Mouse (Mus musculus) c-Kit-positive CD71-negative TER-119-negative erythroid progenitor cells, embryonic 14.5 days (primary cell): ENCODE measurements around the gene Ppp1r9a.

ENCODE experiments used
- DNase-seq: peaks from one replicate; pipeline ENCODE4 v3.0.0-alpha.2; 2013; ENCODE audit warnings: low read depth

Ppp1r9a gene

GRCm38 (mm10) chr6:5104238-5104637 is 201.5 kb downstream of the Ppp1r9a start:
- no peak for DNase-seq

- no peak for DNase-seq
Observed at GRCm38 (mm10) chr6:5108494-5108893, 205.8 kb downstream of the Ppp1r9a start.

DNA sequence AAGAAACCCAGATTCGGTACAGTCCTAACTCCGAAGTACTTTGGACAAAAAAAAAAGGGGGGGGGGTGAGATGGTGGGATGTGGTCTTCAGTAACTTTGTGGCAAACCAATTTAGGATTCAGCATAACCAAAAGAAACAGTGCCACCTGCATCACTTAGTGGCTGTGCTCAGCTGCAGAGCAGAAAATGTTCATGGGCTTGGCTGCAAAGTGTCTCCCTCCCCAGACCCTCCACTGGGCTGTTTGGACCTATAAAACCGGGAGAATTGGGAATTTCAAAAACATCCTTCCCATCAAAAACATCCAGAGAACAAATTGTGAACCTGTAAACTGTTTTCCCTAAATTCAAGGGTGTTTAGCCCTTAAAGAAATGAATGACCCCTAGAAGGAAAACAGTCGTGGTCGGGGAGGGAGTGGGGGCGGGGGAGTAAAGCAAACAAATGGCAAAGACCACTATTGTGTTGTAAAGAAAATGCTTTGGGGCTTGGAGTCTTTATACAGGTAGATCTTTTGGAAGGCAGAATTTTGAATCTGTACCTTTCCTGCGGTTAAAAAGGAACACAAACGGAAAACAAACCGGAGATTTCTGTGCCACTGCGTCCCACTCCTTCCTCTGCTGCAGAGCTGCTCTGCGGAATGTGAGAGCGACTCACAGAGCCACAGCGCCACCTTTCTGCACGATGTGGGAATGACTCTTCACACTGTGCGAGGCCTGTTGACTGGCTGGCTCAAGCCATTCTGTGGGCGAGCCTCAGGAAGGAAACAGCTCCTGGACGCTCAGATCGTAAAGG is 207.4 kb downstream of the Ppp1r9a start:
- DNase-seq: peak; percentile 75

DNA sequence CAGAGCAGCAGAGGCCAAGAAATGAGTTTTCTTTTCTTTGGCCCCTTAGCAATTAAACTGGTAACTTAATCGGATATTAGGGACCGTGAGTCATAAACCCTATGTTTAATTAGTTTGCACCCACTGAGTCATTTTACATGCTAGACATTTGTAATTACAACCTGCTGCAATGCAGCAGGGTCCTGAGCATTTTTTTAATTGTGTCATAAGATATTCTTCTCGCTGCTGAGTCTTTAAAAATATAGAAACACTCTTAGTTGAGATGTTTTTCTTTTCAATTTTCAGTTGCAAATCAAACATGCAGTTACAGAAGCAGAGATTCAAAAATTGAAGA is 208.0 kb downstream of the Ppp1r9a start:
- no peak for DNase-seq

- no peak for DNase-seq
Observed at GRCm38 (mm10) chr6:5113103-5113502, 210.4 kb downstream of the Ppp1r9a start.

DNA sequence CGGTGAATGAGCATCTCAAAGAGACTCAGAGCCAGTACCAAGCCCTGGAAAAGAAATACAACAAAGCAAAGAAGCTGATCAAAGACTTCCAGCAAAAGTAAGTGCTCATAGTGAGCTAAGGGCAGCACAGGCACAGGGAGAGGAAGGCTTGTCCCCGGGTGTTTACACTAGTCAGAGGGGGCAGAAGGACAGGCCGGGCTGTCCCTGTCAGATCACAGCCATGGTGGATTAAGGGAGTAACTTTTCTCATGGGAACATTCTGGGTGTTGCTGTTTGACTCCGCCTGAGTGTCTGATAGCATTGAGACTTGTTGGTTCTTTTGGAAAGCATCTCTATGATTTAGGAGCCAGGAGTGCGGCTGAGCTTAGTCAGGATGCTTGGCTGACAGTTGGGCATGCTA is 211.0 kb downstream of the Ppp1r9a start:
- no peak for DNase-seq

DNA sequence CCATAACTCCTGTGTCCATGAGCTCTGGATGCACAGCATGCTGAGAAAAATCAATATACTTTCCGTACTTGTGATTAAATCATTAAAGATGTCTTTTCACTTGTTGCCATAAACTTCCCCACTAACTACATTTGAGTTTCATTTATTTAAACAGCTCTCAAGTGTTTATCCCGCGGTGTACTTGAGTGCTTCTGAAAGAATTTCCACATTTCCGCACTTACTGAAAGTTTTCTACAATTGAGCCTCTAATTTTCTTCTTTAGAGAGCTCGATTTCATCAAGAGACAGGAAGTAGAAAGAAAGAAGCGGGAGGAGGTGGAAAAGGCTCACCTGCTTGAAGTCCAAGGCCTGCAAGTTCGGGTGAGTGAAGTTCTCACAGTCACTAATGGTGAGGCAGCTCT is 212.1 kb downstream of the Ppp1r9a start:
- DNase-seq: no peak

GRCm38 (mm10) chr6:5119181-5119910 is 216.6 kb downstream of the Ppp1r9a start:
- no peak for DNase-seq

GRCm38 (mm10) chr6:5120229-5120628 is 217.5 kb downstream of the Ppp1r9a start:
- no peak for DNase-seq

GRCm38 (mm10) chr6:5129364-5130093 is 226.8 kb downstream of the Ppp1r9a start:
- DNase-seq: no peak

DNA sequence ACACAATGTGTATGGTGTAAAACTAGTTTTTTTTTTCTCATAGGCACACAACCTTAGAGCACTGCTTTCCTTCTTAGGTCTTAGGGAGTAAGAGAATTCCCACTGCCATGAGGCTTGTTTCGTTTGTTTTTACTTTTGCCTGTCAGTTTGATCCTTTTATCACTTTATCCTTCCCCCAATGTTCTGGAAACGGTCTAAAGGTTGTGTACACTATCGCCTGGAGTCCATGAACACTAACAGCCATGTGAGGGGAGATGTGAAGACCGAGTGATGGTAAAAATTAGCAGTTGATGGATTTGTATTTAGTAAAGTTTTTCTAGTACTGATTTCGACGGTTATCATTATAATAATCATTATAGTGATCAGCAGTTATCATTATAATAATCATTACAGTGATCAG is 232.3 kb downstream of the Ppp1r9a start:
- no peak for DNase-seq

DNA sequence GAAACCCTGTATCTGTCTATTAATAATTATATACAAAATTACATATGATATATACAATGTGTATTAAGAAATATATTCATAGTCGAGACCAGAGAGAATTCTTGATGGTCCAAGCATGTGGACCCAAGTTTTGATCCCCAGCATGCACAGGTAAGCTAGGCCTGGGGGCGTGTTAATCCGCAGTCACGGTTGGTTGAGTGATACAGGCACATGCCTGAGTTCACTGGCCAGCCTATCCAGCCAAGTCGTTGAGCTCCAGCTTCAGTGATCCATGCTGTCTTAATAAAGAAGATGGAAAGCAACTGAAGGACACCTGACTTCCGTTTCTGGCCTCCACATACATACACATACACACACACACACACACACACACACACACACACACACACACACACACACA is 233.3 kb downstream of the Ppp1r9a start:
- DNase-seq: no peak

GRCm38 (mm10) chr6:5138875-5139631 is 236.3 kb downstream of the Ppp1r9a start:
- DNase-seq: no peak

DNA sequence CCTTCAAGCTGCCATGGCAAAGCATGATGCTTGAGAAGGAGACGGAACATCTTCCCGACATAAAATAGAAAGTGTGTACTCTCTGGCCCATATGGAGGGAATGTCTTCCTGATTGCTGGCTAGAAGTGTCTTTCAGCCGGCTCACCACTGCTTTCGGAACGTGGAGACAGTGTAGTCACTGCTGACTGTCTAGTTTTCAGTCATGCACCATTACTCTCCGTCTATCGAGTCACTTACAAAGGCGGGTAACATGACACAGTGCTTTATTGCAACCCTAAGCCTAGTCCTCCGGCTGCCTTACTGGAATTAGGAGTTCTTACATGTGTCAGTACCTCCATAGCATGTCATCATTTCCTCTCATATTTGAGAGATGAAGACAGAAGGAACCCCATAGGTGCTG is 236.9 kb downstream of the Ppp1r9a start:
- DNase-seq: no peak

DNA sequence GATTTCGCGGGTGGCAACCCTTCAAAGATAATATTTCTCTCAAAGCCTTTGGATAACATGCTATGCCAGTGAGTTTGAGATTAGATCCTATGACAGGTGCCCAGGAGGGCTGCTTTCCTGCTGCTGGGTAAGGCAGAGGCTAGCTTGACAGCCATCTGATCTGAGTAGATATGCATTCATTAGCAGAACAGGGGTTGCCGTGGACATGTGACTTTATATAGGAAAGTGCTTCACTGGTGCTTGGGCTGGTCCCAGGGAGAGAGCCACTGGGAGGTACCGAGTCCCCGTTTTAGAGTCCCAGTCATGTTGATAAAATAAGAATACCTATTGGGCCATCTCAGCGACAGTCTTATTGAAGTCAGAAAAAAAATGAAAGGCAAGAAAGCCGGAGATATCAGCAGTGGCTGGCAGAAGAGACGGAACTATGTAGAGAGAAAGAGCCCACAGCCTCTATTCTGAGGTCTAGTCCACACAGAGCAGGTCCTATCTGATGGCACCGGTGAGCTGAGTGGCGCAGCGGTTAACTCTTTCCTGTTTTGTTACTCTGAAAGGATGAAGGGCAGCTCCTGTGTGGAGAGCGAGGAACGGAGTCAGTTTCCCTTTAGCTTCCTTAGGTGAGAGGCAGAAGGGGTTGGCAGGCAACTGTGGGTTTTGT is 244.9 kb downstream of the Ppp1r9a start:
- no peak for DNase-seq

DNA sequence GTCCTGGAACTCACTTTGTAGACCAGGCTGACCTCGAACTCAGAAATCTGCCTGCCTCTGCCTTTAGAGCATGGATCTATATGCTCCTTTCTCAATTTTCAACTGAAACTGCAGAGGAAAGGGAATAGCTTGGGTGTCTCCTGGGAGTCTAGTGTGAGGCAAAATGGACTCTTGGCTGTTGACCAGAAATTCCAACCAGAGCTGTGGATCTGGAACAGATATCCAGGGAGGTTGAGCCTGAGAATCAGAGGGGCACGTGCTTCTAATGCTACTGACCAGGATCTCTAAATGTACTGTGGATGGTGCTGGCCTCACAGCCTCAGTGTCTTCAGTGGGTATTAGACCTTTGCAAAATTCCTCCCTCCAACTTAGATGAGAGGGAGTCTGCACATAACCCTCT is 247.2 kb downstream of the Ppp1r9a start:
- DNase-seq: no peak

- no peak for DNase-seq
Observed at GRCm38 (mm10) chr6:5151171-5151570, 248.5 kb downstream of the Ppp1r9a start.

DNA sequence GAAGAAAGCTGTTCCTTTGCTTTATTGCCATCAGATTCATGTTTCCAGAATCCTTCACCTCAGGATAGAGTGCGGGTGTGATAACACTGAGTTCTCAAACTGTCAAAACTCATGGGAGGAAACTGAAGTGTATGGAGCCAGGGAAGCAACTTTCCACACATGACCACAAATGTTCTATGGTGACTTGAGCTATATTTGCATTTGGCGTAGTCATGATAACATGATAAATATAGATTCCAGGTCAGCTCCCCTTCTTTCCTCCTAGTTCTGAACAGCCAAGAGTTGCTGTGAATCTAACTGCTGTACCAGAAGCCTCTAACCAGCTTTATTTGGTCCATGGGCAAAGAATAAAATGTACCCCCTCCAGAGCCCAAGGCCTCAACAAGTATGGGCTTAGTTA is 249.5 kb downstream of the Ppp1r9a start:
- no peak for DNase-seq

GRCm38 (mm10) chr6:5154786-5155185 is 252.1 kb downstream of the Ppp1r9a start:
- no peak for DNase-seq

- no peak for DNase-seq
Observed at GRCm38 (mm10) chr6:5155313-5155927, 252.7 kb downstream of the Ppp1r9a start.
